Mouse (Mus musculus): ENCODE results near the gene Cpt1c. TPM values are rescaled to one million over a fixed set of nuclear protein-coding genes. Genes with fewer than 3 reads are reported as not detected.

Cpt1c gene
- total and polyA plus RNA-seq, 2 experiments from 2014 or later: 50.7 to 99.4 TPM

GRCm38 (mm10) chr7:44983085-44983484 is 8.4 kb upstream of the Cpt1c start:
- peak; percentile 82 for DNase-seq (ENCODE audit: low spot score)
- Histone ChIP-seq H3K27ac (no peak overlapping the region), H3K27me3 (ENCODE audit: insufficient read depth, low read length) (no peaks in the 10 kb centered on the region), H3K4me2 (ENCODE audit: low read depth, low read length) (no peak overlapping the region), H3K9ac (replicated peaks; ENCODE audit: low read length) (no peak overlapping the region), H3K9me3 (ENCODE audit: low read length) (no peaks in the 10 kb centered on the region), H3K36me3 (ENCODE audit: insufficient read depth, low read length) (peaks cover 39% of the 10 kb centered on the region), H3K4me3 (ENCODE audit: low read length) (no peak overlapping the region), H3K4me1 (ENCODE audit: insufficient read depth, low read length) (peaks cover 10% of the 10 kb centered on the region)
- no peak for ATAC-seq
- TF ChIP-seq CTCF (IDR thresholded peaks at IDR 0.05; ENCODE audit: low read depth): peak; percentile 91
- 28% methylated on average over 6 of the region's 6 CpGs for WGBS

- H3K4me2 ChIP-seq (ENCODE audit: low read depth, low read length): no peak overlapping the region
Measured at GRCm38 (mm10) chr7:44981539-44981938, 6.9 kb upstream of the Cpt1c start.

GRCm38 (mm10) chr7:44978300-44978699 is 3.6 kb upstream of the Cpt1c start:
- no peak; the same call in 1 of the 2 replicates for TF ChIP-seq CTCF (IDR thresholded peaks at IDR 0.05; ENCODE audit: low read depth)

More at GRCm38 (mm10) chr7:44981539-44981938, 6.9 kb upstream of the Cpt1c start:
- no peak for TF ChIP-seq CTCF (IDR thresholded peaks at IDR 0.05; ENCODE audit: low read depth)
- ATAC-seq: no peak
- H3K27me3 ChIP-seq (ENCODE audit: insufficient read depth, low read length): no peaks in the 10 kb centered on the region
- 0 out of 2 replicates have a peak, but pooled peaks cover 7% of the 10 kb centered on the region for H3K4me1 ChIP-seq (ENCODE audit: insufficient read depth, low read length)
- no peak overlapping the region for H3K4me3 ChIP-seq (ENCODE audit: low read length)
- 97% methylated on average over 8 of the region's 8 CpGs for WGBS
- DNase-seq (ENCODE audit: low spot score): no peak
- H3K36me3 ChIP-seq (ENCODE audit: insufficient read depth, low read length): peaks cover 51% of the 10 kb centered on the region
- no peaks in the 10 kb centered on the region for H3K9me3 ChIP-seq (ENCODE audit: low read length)
- H3K9ac ChIP-seq (replicated peaks; ENCODE audit: low read length): no peak overlapping the region
- no peak overlapping the region for H3K27ac ChIP-seq

GRCm38 (mm10) chr7:44975117-44975419 is 417 bp upstream of the Cpt1c start:
- Histone ChIP-seq H3K27ac (peak overlapping the region; percentile 82), H3K9me3 (ENCODE audit: low read length) (no peaks in the 10 kb centered on the region), H3K27me3 (ENCODE audit: insufficient read depth, low read length) (no peaks in the 10 kb centered on the region), H3K9ac (replicated peaks; ENCODE audit: low read length) (0 out of 2 replicates have a peak overlapping the region, but pooled peaks have one; percentile 13), H3K4me2 (ENCODE audit: low read depth, low read length) (peak overlapping the region; percentile 65), H3K36me3 (ENCODE audit: insufficient read depth, low read length) (peaks cover 33% of the 10 kb centered on the region), H3K4me3 (ENCODE audit: low read length) (no peak overlapping the region), H3K4me1 (ENCODE audit: insufficient read depth, low read length) (peaks cover 17% of the 10 kb centered on the region; the same call in 1 of the 2 replicates)
- WGBS: 20% methylated on average over 6 of the region's 6 CpGs
- DNase-seq (ENCODE audit: low spot score) (no peak), ATAC-seq (no peak)
- TF ChIP-seq CTCF (IDR thresholded peaks at IDR 0.05; ENCODE audit: low read depth): no peak

More at GRCm38 (mm10) chr7:44978300-44978699, 3.6 kb upstream of the Cpt1c start:
- H3K27me3 ChIP-seq (ENCODE audit: insufficient read depth, low read length): no peaks in the 10 kb centered on the region
- no peak for DNase-seq (ENCODE audit: low spot score)
- H3K4me1 ChIP-seq (ENCODE audit: insufficient read depth, low read length): peaks cover 4% of the 10 kb centered on the region; the same call in 1 of the 2 replicates
- 88% methylated on average over 3 of the region's 3 CpGs for WGBS
- ATAC-seq: no peak
- H3K36me3 ChIP-seq (ENCODE audit: insufficient read depth, low read length): peaks cover 55% of the 10 kb centered on the region
- H3K27ac ChIP-seq: no peak overlapping the region
- no peak overlapping the region for H3K4me3 ChIP-seq (ENCODE audit: low read length)
- H3K9ac ChIP-seq (replicated peaks; ENCODE audit: low read length): no peak overlapping the region
- H3K9me3 ChIP-seq (ENCODE audit: low read length): no peaks in the 10 kb centered on the region
- no peak overlapping the region for H3K4me2 ChIP-seq (ENCODE audit: low read depth, low read length)

DNA sequence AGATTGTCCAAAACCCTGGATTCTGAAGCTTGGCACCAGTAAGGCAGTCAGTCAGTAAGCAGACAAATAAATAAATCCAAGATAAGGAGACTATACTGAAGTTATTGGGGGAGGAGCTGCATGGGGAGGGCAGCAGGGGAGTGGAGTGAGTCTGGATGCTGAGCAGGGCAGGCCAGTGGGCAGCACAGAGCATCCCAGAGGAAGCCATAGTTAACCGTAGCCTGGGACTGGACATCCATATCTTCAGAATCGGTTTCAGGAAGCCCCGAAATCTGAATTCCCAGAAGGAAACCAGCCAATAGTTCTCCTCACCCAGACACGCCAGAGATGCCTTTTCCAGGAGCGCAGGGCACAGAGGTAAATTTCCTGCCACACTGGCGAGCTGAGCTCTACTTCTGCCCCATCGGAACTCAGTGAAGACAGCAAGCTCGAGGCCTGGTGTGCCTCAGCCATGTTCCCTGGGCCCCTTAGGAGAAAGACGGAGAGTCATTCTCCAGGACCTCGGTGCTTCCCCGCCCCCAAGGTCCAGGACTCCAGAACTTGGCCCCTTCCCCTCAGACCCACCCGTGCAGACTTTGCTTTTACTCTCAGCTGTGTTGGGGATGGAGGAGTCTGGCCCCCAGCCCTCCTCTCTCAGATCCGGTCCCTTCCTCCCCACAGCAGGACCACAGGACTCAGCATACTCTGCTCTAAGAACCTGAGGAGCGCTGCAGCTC is 1.1 kb downstream of the Cpt1c start:
- Histone ChIP-seq H3K9me3 (ENCODE audit: low read length) (no peaks in the 10 kb centered on the region), H3K4me2 (ENCODE audit: low read depth, low read length) (peak overlapping the region; percentile 65), H3K27me3 (ENCODE audit: insufficient read depth, low read length) (no peaks in the 10 kb centered on the region), H3K27ac (peak overlapping the region; percentile 82), H3K4me1 (ENCODE audit: insufficient read depth, low read length) (peaks cover 17% of the 10 kb centered on the region; the same call in 1 of the 2 replicates), H3K9ac (replicated peaks; ENCODE audit: low read length) (peak overlapping the region; percentile 47), H3K4me3 (ENCODE audit: low read length) (peak overlapping the region; percentile 43), H3K36me3 (ENCODE audit: insufficient read depth, low read length) (peaks cover 18% of the 10 kb centered on the region)
- ATAC-seq (no peak), DNase-seq (ENCODE audit: low spot score) (peak; percentile 43)
- 22% methylated on average over 14 of the region's 14 CpGs for WGBS
- TF ChIP-seq CTCF (IDR thresholded peaks at IDR 0.05; ENCODE audit: low read depth): no peak

GRCm38 (mm10) chr7:44971142-44971541 is 3.5 kb downstream of the Cpt1c start:
- Histone ChIP-seq H3K27me3 (ENCODE audit: insufficient read depth, low read length) (no peaks in the 10 kb centered on the region), H3K4me3 (ENCODE audit: low read length) (peak overlapping the region; percentile 47), H3K36me3 (ENCODE audit: insufficient read depth, low read length) (no peaks in the 10 kb centered on the region; the same call in 1 of the 2 replicates), H3K9me3 (ENCODE audit: low read length) (no peaks in the 10 kb centered on the region), H3K4me1 (ENCODE audit: insufficient read depth, low read length) (peaks cover 17% of the 10 kb centered on the region; the same call in 1 of the 2 replicates), H3K9ac (replicated peaks; ENCODE audit: low read length) (peak overlapping the region; percentile 51), H3K27ac (peak overlapping the region; percentile 82), H3K4me2 (ENCODE audit: low read depth, low read length) (peak overlapping the region; percentile 77)
- no peak for TF ChIP-seq CTCF (IDR thresholded peaks at IDR 0.05; ENCODE audit: low read depth)
- WGBS: 72% methylated on average over 7 of the region's 7 CpGs
- ATAC-seq: no peak
- DNase-seq (ENCODE audit: low spot score): no peak

DNA sequence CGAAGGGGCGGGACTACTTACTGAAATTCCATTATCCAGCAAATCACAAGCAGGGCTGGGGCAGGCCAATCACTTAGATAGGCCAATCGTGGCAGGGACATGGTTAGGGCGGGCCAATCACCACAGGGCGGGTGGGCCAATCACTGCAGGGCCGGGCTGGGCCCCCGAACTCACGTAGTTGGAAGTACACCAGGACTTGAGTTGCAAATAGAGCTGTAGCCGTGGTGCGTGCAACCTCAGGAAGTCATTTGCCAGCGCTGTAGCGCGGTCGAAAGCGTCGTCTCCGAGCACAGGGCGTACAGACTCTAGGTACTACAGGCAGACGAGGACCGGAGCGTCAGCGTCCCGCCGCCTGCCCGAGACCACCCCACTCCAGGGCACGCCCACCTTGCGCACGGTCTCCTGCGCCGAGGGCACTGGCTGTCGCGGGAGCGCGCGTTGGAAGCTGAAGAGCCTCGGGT is 4.4 kb downstream of the Cpt1c start:
- H3K4me1 ChIP-seq (ENCODE audit: insufficient read depth, low read length): peaks cover 17% of the 10 kb centered on the region; the same call in 1 of the 2 replicates
- H3K9ac ChIP-seq (replicated peaks; ENCODE audit: low read length): peak overlapping the region; percentile 51; the same call in 1 of the 2 replicates
- no peak for TF ChIP-seq CTCF (IDR thresholded peaks at IDR 0.05; ENCODE audit: low read depth)
- H3K27ac ChIP-seq: peak overlapping the region; percentile 82
- H3K36me3 ChIP-seq (ENCODE audit: insufficient read depth, low read length): peaks cover 5% of the 10 kb centered on the region; the same call in 1 of the 2 replicates
- no peaks in the 10 kb centered on the region for H3K9me3 ChIP-seq (ENCODE audit: low read length)
- H3K27me3 ChIP-seq (ENCODE audit: insufficient read depth, low read length): no peaks in the 10 kb centered on the region
- ATAC-seq (peak; percentile 96), DNase-seq (ENCODE audit: low spot score) (peak; percentile 95)
- H3K4me3 ChIP-seq (ENCODE audit: low read length): peak overlapping the region; percentile 47
- 0% methylated on average over 36 of the region's 36 CpGs for WGBS
- H3K4me2 ChIP-seq (ENCODE audit: low read depth, low read length): peak overlapping the region; percentile 77

Measured in hindbrain, postnatal 0 days (tissue).